Mouse (Mus musculus) forebrain, postnatal 0 days (tissue): Measurements from ENCODE around the gene Adap1. TPM values are rescaled to one million over a fixed set of nuclear protein-coding genes. Genes with fewer than 3 reads are reported as not detected.

Experiments used
- ATAC-seq: fragments of 200-750 bp; cut with Nextera tagmentation; 2 replicates; pipeline ENCODE4 v1.8.0; 2017; ENCODE audit warnings: mild to moderate bottlenecking, moderate library complexity
- DNase-seq: peaks from one replicate; pipeline ENCODE4 v3.0.0-alpha.2; 2015
- H3K27ac ChIP-seq: fragments of 300-500 bp; sonication (generic); 2 replicates; pipeline ENCODE4 v1.5.1; 2014; ENCODE audit warnings: low read depth, mild to moderate bottlenecking, antibody characterized with exemption, low read length, moderate library complexity, mixed read lengths
- H3K27me3 ChIP-seq: fragments of 300-500 bp; sonication (generic); 2 replicates; pipeline ENCODE4 v1.6.1; 2014; ENCODE audit warnings: mild to moderate bottlenecking, low read length, mixed read lengths; ENCODE audit not compliant: insufficient read depth
- H3K36me3 ChIP-seq: fragments of 300-500 bp; sonication (generic); 2 replicates; pipeline ENCODE4 v1.6.1; 2014; ENCODE audit warnings: mild to moderate bottlenecking, moderate library complexity; ENCODE audit not compliant: insufficient read depth
- H3K4me1 ChIP-seq: fragments of 300-500 bp; sonication (generic); 2 replicates; pipeline ENCODE4 v1.6.1; 2014; ENCODE audit warnings: antibody characterized with exemption; ENCODE audit not compliant: insufficient read depth
- H3K4me2 ChIP-seq: fragments of 300-500 bp; sonication (generic); 2 replicates; pipeline ENCODE4 v1.6.1; 2014; ENCODE audit warnings: low read depth, mild to moderate bottlenecking, moderate library complexity
- H3K4me3 ChIP-seq: fragments of 300-500 bp; sonication (generic); 2 replicates; pipeline ENCODE4 v1.5.1; 2014; ENCODE audit warnings: low read depth, low read length, mixed read lengths
- H3K9ac ChIP-seq: fragments of 300-500 bp; sonication (generic); 2 replicates; pipeline ENCODE4 v1.6.1; 2014; ENCODE audit warnings: mild to moderate bottlenecking
- H3K9me3 ChIP-seq: fragments of 300-500 bp; sonication (generic); 2 replicates; pipeline ENCODE4 v1.6.1; 2016; ENCODE audit warnings: low read length
- CTCF ChIP-seq: sonication (generic); IDR thresholded peaks from 2 replicates; pipeline ENCODE4 v1.5.1; 2016; ENCODE audit warnings: antibody characterized with exemption, control low read depth, low read depth
- WGBS: fragments of 180-500 bp; shearing (Covaris S2); extraction: QIAGEN DNeasy Blood & Tissue Kit; methylation state at CpG from one replicate; pipeline ENCODE4 v1.1.7; 2014; 5-methylcytosine and 5-hydroxymethylcytosine counted together
- polyA plus RNA-seq: library from polyadenylated mRNA; unstranded; fragments of >200 nt; fragmentation: Nextera tagmentation; extraction: Ambion mirVana; gene quantifications from 2 replicates; pipeline ENCODE4 v1.2.1, GENCODE M21; 2015
- total RNA-seq: library from RNA; depleted of rRNA; stranded (reverse); fragments of >200 nt; gene quantifications from 2 replicates; pipeline ENCODE4 v1.2.3, GENCODE M21; 2014

The Adap1 gene
- total and polyA plus RNA-seq, 2 experiments from 2014 or later = 128 to 188 TPM

DNA sequence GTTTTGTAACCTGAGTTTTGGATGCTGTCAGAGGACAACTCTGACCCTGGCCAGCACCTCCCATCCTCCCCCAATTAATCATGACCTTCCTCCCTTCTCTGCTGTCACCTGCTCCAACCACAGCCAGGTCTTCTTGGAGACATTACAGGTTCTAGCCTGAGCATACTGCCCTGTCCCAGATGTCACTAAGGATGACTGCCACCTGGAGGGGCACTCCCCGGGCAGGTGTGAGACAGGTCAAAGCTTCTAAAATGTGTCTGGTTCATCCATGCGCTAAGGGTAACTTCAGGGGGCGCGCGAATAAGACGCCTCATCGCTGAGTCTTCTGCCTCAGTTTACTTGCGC, 73.7 kb downstream of the Adap1 start:
- DNase-seq (no peak), ATAC-seq (no peak; the same call in 1 of the 2 replicates)
- TF ChIP-seq CTCF = peak; percentile 45
- H3K4me3 ChIP-seq = peak overlapping the region; percentile 43
- peak overlapping the region; percentile 89 for H3K27ac ChIP-seq
- H3K9me3 ChIP-seq = no peaks in the 10 kb centered on the region
- peak overlapping the region; percentile 94 for H3K4me2 ChIP-seq
- H3K9ac ChIP-seq = peak overlapping the region; percentile 66
- H3K4me1 ChIP-seq = peaks cover 8% of the 10 kb centered on the region
- H3K27me3 ChIP-seq = no peaks in the 10 kb centered on the region
- H3K36me3 ChIP-seq = peaks cover 40% of the 10 kb centered on the region
- 2% methylated on average over 8 of the region's 8 CpGs for WGBS

DNA sequence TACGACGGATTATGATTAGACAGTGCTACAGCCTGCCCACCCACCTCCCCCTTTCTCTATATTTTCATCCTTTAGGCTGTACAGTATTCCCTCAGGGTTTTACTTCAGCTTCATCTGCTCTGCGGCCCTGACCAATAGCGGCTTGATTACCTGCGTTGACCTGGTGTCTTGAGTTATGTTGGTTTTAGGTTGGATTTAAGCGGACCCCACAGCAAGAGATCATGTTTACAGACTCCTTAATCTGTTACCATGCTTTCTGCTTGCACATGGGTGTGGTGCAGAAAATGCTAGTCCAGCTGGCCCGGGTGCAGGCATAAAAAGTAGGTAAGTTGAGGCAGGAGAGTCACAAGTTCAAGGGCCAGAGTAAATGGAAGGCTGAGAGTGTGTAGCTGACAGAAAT, 74.1 kb downstream of the Adap1 start:
- peak overlapping the region; percentile 66 for H3K9ac ChIP-seq
- ATAC-seq (no peak), DNase-seq (no peak)
- no peaks in the 10 kb centered on the region for H3K27me3 ChIP-seq
- peak overlapping the region; percentile 94; the same call in 1 of the 2 replicates for H3K4me2 ChIP-seq
- 87% methylated on average over 7 of the region's 7 CpGs for WGBS
- peaks cover 44% of the 10 kb centered on the region for H3K36me3 ChIP-seq
- no peak for TF ChIP-seq CTCF
- no peak overlapping the region for H3K27ac ChIP-seq
- no peaks in the 10 kb centered on the region for H3K9me3 ChIP-seq
- peaks cover 8% of the 10 kb centered on the region for H3K4me1 ChIP-seq
- H3K4me3 ChIP-seq = no peak overlapping the region

DNA sequence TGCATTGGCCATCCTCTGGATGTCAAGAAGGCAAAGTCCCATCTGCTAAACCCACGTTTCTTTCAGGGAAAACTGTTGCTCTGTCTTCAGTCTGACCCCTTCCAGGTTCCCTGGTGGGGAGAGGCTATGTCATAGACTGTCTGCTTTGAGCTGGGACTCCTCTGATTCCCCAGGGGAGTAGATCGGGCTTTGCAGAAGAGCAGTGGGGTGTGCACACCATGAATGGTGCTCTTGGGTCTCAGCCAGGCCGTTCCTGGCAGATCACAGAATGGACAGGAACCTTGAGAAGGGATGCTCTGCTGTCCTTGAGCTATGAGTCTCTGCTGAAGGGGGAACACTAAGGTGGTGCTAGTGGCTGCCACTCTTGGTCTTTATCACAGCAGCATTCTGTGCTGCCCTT, 76.6 kb downstream of the Adap1 start:
- ATAC-seq = no peak
- Histone ChIP-seq H3K27ac (no peak overlapping the region), H3K4me2 (no peak overlapping the region), H3K4me1 (peaks cover 8% of the 10 kb centered on the region), H3K27me3 (no peaks in the 10 kb centered on the region), H3K9ac (no peak overlapping the region), H3K4me3 (no peak overlapping the region), H3K9me3 (no peaks in the 10 kb centered on the region), H3K36me3 (peaks cover 66% of the 10 kb centered on the region)
- no peak for DNase-seq
- TF ChIP-seq CTCF = no peak
- 80% methylated on average over 3 of the region's 3 CpGs for WGBS

DNA sequence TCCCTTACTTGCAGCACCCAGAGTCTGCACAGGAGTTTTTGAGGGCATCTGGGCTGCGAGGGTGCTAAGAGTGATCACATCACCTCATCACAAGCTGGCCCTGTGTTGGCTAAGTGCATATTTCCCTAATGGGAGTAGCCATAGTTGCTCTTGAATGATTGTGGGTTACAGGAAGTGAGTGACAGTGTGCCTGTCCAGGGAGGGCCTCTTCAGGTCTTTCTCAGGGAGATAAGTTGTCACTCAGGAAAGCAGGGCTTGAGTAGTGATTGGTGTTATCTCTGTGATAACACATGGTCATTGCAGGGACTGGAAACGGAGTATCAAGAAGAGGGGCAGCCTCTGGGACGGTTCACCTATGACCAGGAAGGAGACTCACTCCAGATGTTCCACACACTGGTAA, 77.7 kb downstream of the Adap1 start:
- H3K9ac ChIP-seq = no peak overlapping the region
- DNase-seq = no peak
- ATAC-seq = no peak
- TF ChIP-seq CTCF = no peak
- no peak overlapping the region for H3K4me2 ChIP-seq
- H3K9me3 ChIP-seq = no peaks in the 10 kb centered on the region
- H3K4me3 ChIP-seq = no peak overlapping the region
- H3K36me3 ChIP-seq = peaks cover 77% of the 10 kb centered on the region
- H3K27me3 ChIP-seq = no peaks in the 10 kb centered on the region
- H3K27ac ChIP-seq = no peak overlapping the region
- H3K4me1 ChIP-seq = no peaks in the 10 kb centered on the region
- WGBS = 96% methylated on average over 3 of the region's 3 CpGs

DNA sequence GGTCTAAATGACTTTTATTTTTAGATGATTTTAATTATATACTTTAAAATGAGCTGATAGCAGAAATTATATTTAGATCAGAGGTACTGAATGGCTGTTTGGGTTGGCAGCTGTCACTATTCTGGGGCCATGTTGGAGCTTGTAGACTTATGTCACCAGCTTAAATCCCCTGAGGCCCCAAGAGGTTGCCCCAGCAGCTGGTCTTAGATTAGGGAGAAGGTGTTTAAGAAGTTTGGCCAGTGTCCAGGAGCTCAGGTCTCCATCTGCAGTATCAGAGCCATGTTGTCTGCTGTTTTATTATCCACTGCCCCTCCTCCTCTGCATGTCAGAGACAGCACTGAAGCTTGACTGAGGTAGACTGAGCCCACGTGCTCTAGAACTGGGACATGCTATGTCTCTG, 82.0 kb downstream of the Adap1 start:
- Histone ChIP-seq H3K36me3 (peaks cover 96% of the 10 kb centered on the region), H3K9ac (no peak overlapping the region), H3K4me2 (no peak overlapping the region), H3K4me1 (no peaks in the 10 kb centered on the region), H3K4me3 (no peak overlapping the region), H3K27me3 (no peaks in the 10 kb centered on the region), H3K27ac (no peak overlapping the region), H3K9me3 (no peaks in the 10 kb centered on the region)
- ATAC-seq = no peak
- TF ChIP-seq CTCF = no peak
- WGBS = 67% methylated on average over 1 of the region's 1 CpGs
- DNase-seq = no peak

DNA sequence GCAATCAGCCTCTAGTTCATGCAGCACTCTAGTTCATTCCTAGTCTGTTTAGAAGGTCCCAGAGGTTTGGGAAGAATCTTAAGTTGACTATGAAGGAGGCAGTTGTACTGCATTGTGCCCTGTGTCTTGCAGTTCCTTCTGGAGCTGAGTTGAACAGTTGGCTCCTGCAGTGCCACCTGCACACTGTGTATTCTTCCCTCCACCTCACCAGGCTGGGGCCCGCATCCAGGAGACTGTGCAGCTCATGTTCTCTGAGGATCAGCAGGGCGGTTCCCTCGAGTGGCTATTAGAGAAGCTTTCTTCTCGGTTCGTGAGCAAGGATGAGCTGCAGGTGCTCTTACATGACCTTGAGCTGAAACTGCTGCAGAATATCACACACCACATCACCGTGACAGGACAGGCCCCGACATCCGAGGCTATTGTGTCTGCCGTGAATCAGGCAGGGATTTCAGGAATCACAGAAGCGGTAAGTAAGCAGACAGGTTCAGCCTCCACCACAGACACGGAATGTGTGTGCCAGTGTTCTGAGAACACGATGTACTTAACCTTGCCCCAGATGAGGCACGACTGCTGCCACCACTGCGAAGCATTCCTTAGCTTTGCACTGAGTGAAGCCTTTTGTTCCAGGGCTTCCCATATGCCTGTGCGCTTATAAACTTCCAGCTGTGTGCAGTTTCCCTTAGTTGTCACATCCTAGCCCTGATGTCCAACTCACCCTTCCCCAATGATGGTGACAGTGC, 84.2 kb downstream of the Adap1 start:
- Histone ChIP-seq H3K36me3 (peaks cover 96% of the 10 kb centered on the region), H3K4me3 (no peak overlapping the region), H3K9me3 (no peaks in the 10 kb centered on the region), H3K27ac (no peak overlapping the region), H3K4me2 (no peak overlapping the region), H3K4me1 (no peaks in the 10 kb centered on the region), H3K9ac (no peak overlapping the region), H3K27me3 (no peaks in the 10 kb centered on the region)
- no peak for TF ChIP-seq CTCF
- WGBS = 91% methylated on average over 15 of the region's 15 CpGs
- ATAC-seq (no peak), DNase-seq (no peak)

DNA sequence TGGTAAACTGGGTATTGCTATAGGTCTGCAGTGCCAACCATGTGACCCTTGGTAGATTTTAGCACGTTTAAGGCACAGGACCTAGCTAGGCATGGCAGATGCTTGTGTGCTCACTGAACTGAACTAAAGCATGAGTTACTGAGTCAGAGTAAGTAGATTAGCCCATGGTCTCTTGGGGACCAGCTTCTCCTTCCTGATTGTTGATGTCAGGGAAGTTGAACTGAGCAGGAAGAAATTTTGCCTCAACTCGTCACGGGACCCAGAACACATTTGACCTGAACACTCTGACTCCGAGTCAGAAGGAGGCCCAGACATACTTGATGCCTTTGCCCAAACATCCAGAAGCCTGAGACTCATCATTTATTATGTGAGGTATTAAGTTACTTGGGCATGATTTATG, 88.0 kb downstream of the Adap1 start:
- H3K36me3 ChIP-seq = peaks cover 92% of the 10 kb centered on the region
- DNase-seq (no peak), ATAC-seq (no peak)
- H3K9ac ChIP-seq = no peak overlapping the region
- no peaks in the 10 kb centered on the region for H3K9me3 ChIP-seq
- TF ChIP-seq CTCF = no peak
- WGBS = 89% methylated on average over 4 of the region's 4 CpGs
- H3K27me3 ChIP-seq = no peaks in the 10 kb centered on the region
- no peak overlapping the region for H3K4me3 ChIP-seq
- H3K4me1 ChIP-seq = no peaks in the 10 kb centered on the region
- H3K4me2 ChIP-seq = no peak overlapping the region
- H3K27ac ChIP-seq = no peak overlapping the region
